Mouse (Mus musculus): ENCODE results near the gene Slc2a13. TPM values are rescaled to one million over a fixed set of nuclear protein-coding genes. Genes with fewer than 3 reads are reported as not detected.

Slc2a13 gene
- total RNA-seq, 2 experiments from 2014 or later: 0.68 to 0.90 TPM

- no peak for DNase-seq (ENCODE audit: low spot score)
Observed at GRCm38 (mm10) chr15:91279571-91279970, 293.5 kb downstream of the Slc2a13 start.

GRCm38 (mm10) chr15:91275961-91276360, 297.1 kb downstream of the Slc2a13 start:
- no peak for DNase-seq (ENCODE audit: low spot score)

GRCm38 (mm10) chr15:91268532-91268931, 304.5 kb downstream of the Slc2a13 start:
- no peak for DNase-seq (ENCODE audit: low spot score)

GRCm38 (mm10) chr15:91263926-91264325, 309.1 kb downstream of the Slc2a13 start:
- DNase-seq (ENCODE audit: low spot score): no peak

- DNase-seq (ENCODE audit: low spot score): no peak
Observed at GRCm38 (mm10) chr15:91260578-91260977, 312.5 kb downstream of the Slc2a13 start.

DNA sequence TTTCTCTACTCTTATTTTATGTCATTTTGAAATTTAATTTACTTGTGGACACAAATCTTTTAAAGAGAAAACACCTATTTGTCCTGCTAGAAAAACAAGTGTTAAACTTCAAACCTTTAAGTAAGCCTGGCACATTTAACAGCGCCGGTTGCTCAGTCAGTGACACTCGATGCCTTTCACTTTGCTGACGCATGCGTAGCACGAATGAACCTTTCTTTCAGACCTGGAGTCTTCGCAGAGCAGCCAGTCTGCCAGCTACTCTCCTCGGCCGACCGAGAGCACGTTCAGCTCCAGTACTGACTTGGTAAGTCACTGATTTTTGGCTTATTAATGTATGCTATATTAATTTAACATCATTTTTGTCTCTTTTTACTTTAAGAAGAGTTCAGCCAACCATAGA, 315.9 kb downstream of the Slc2a13 start:
- peak; percentile 56 for DNase-seq (ENCODE audit: low spot score)

DNA sequence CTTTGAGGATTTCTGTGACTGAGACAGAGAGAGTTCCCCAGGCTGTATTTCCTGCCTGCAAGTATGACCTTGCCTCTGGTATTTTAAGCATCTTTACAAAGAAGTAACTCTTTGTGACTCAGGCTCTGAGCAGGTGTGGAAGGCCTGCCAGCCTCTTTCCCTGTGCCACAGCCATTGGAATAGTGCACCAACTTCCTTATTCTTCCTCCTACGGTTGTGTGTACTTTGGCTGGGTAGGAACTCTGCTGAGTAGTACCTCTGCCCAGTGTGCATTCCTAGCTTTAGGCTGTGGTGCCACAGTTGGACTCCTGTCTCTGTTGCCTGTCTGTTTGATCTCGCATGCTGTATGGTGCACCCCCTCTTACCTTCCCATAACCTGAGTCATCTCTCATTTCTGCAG, 317.8 kb downstream of the Slc2a13 start:
- no peak for DNase-seq (ENCODE audit: low spot score)

DNA sequence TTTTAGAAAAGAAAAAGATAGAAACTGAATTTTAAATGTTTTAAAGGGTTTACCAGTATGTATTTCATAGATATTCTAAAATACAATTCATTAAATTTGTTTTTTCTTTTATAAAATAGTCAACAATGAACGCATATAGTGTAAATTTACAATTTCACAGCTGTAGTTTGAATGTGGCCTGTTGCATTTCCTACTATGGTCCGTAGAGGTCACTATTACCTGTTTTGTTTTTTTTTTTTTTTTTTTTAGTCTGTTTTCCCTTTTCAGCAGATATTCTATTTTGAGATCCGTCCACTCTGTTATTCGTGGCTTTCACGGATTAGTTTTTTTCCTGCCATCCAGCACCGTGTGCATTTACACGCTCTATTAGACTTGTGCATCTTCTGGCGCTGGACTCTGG, 320.1 kb downstream of the Slc2a13 start:
- DNase-seq (ENCODE audit: low spot score): no peak

DNA sequence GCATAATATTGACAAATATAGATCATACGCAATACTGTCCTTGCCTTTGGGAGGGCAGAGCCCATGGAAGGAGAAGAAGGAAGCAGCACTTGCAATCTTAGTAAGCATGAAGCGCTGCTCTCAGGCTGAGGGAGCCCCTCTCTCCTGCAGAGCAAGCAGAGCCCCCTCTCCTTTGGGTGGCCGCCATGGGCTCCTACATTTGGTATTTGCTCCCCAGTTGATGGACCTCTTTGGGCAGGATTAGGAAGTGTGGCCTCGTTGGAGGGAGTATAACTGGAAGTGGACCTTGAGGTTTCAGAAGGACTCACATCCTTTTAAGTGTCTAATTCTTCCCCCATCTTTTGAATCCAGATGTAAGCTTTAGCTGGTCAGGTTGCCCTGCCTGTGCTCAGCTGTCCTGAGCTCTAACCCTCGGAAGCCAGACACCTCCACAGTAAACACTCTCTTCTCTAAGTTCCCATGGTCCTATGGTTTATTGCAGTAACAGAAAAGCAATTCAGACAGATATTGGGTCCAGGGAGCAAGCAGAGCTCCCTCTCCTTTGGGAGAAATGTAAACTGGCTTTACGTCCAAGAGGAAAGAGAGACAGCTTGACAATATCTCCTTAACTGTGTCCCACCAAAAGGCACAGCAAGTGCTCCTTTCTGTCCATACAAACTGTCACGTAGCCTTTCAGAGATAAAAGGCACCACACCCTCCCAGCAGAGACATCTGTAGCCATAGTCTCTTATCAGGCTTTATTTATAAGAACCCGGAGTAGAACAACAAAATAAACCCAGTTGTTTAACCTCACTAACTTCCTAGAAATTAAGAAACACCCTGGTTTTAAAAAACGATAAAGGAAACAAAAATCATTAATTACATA, 321.3 kb downstream of the Slc2a13 start:
- no peak for DNase-seq (ENCODE audit: low spot score)

- DNase-seq (ENCODE audit: low spot score): peak; percentile 11
Observed at GRCm38 (mm10) chr15:91250815-91251214, 322.2 kb downstream of the Slc2a13 start.

GRCm38 (mm10) chr15:91240683-91241335, 332.3 kb downstream of the Slc2a13 start:
- no peak for DNase-seq (ENCODE audit: low spot score)

- no peak for DNase-seq (ENCODE audit: low spot score)
Observed at GRCm38 (mm10) chr15:91237294-91237693, 335.8 kb downstream of the Slc2a13 start.

Other genes with a start within 250 kb of the Slc2a13 start
- 1 to 10 TPM; 5.4 TPM for gene Lrrk2, start 99.9 kb upstream of the Slc2a13 start, total RNA-seq (2021)